Mouse (Mus musculus): ENCODE data around the gene Mageb5. TPM values are rescaled to one million over a fixed set of nuclear protein-coding genes. Genes with fewer than 3 reads are reported as not detected.

The Mageb5 gene
- not detected for polyA plus RNA-seq (2014; fragmentation: Illumina TruSeq; extraction: RNeasy Lipid Tissue Mini Kit (QIAGEN cat#74804); ENCODE audit: low read depth, low replicate concordance)

GRCm38 (mm10) chrX:91782918-91783317 is at the start of gene Mageb5:
Gene Mageb5, minus strand, starts transcription at chrX:91783018.

Other genes starting within 250 kb of the Mageb5 start
- not detected for gene 1700084M14Rik, start 207.1 kb downstream of the Mageb5 start, polyA plus RNA-seq (2014; fragmentation: Illumina TruSeq; extraction: RNeasy Lipid Tissue Mini Kit (QIAGEN cat#74804); ENCODE audit: low read depth, low replicate concordance)
- not detected for gene Gm14781, start 150.8 kb downstream of the Mageb5 start, polyA plus RNA-seq (2014; fragmentation: Illumina TruSeq; extraction: RNeasy Lipid Tissue Mini Kit (QIAGEN cat#74804); ENCODE audit: low read depth, low replicate concordance)
- not detected for gene Mageb1, start 233.3 kb upstream of the Mageb5 start, polyA plus RNA-seq (2014; fragmentation: Illumina TruSeq; extraction: RNeasy Lipid Tissue Mini Kit (QIAGEN cat#74804); ENCODE audit: low read depth, low replicate concordance)

Data from sigmoid colon, adult 10 weeks (tissue).